Mouse (Mus musculus) hindlimb bud, embryonic 11.5 days (tissue): ENCODE data around the gene Igfbp3.
A peak's percentile ranks its signal among the peaks of the same experiment; 100 is the strongest.

Source experiments
- DNase-seq: peaks from one replicate; pipeline ENCODE4 v3.0.0-alpha.2; 2012; ENCODE audit warnings: low read depth, low spot score; ENCODE audit errors: extremely low spot score

Igfbp3 gene

GRCm38 (mm10) chr11:7173664-7174063 lies 40.1 kb downstream of the Igfbp3 start:
- no peak for DNase-seq

- no peak for DNase-seq
These were observed 44.1 kb downstream of the Igfbp3 start for GRCm38 (mm10) chr11:7169645-7170044.

- DNase-seq = no peak
These were observed 49.3 kb downstream of the Igfbp3 start for GRCm38 (mm10) chr11:7164416-7164815.

GRCm38 (mm10) chr11:7161502-7162174 lies 52.1 kb downstream of the Igfbp3 start:
- peak; percentile 30 for DNase-seq

- DNase-seq = no peak
These were observed 53.1 kb downstream of the Igfbp3 start for GRCm38 (mm10) chr11:7160637-7161101.

GRCm38 (mm10) chr11:7160146-7160545 lies 53.6 kb downstream of the Igfbp3 start:
- no peak for DNase-seq

GRCm38 (mm10) chr11:7158196-7158595 lies 55.5 kb downstream of the Igfbp3 start:
- no peak for DNase-seq

- no peak for DNase-seq
These were observed 57.3 kb downstream of the Igfbp3 start for GRCm38 (mm10) chr11:7156427-7156826.
